Mouse (Mus musculus) embryonic facial prominence, embryonic 15.5 days (tissue): ENCODE measurements around the gene Nup133. TPM values are rescaled to one million over a fixed set of nuclear protein-coding genes. Genes with fewer than 3 reads are reported as not detected.

Experiments used
- ATAC-seq: fragments of 200-750 bp; cut with Nextera tagmentation; 2 replicates; pipeline ENCODE4 v1.8.0; 2017; ENCODE audit warnings: low read depth, moderate TSS enrichment; ENCODE audit not compliant: insufficient number of reproducible peaks, low FRiP score, low TSS enrichment
- H3K27ac ChIP-seq: fragments of 300-500 bp; sonication (generic); replicated peaks from 2 replicates; pipeline ENCODE4 v1.5.1; 2015; ENCODE audit warnings: mild to moderate bottlenecking, inconsistent platforms
- H3K27me3 ChIP-seq: fragments of 300-500 bp; sonication (generic); 2 replicates; pipeline ENCODE4 v1.6.1; 2015; ENCODE audit warnings: inconsistent platforms
- H3K36me3 ChIP-seq: fragments of 300-500 bp; sonication (generic); 2 replicates; pipeline ENCODE4 v1.6.1; 2015; ENCODE audit warnings: mild to moderate bottlenecking, inconsistent platforms
- H3K4me1 ChIP-seq: fragments of 300-500 bp; sonication (generic); 2 replicates; pipeline ENCODE4 v1.6.1; 2015; ENCODE audit warnings: inconsistent platforms
- H3K4me2 ChIP-seq: fragments of 300-500 bp; sonication (generic); replicated peaks from 2 replicates; pipeline ENCODE4 v1.6.1; 2015; ENCODE audit warnings: mild to moderate bottlenecking, inconsistent platforms
- H3K4me3 ChIP-seq: fragments of 300-500 bp; sonication (generic); replicated peaks from 2 replicates; pipeline ENCODE4 v1.5.1; 2015; ENCODE audit warnings: mild to moderate bottlenecking, inconsistent platforms
- H3K9ac ChIP-seq: fragments of 300-500 bp; sonication (generic); 2 replicates; pipeline ENCODE4 v1.6.1; 2015; ENCODE audit warnings: inconsistent platforms
- H3K9me3 ChIP-seq: fragments of 300-500 bp; sonication (generic); replicated peaks from 2 replicates; pipeline ENCODE4 v1.6.1; 2016; ENCODE audit warnings: inconsistent platforms
- WGBS: fragments of 180-500 bp; shearing (Covaris S2); methylation state at CpG from one replicate; pipeline ENCODE4 v1.1.7; 2015; 5-methylcytosine and 5-hydroxymethylcytosine counted together
- polyA plus RNA-seq: library from polyadenylated mRNA; unstranded; fragments of >200 nt; fragmentation: Nextera tagmentation; extraction: Ambion mirVana; gene quantifications from 2 replicates; pipeline ENCODE4 v1.2.1, GENCODE M21; 2015

Gene Nup133
- polyA plus RNA-seq, 1 experiment from 2014 or later: 27.3 TPM

DNA sequence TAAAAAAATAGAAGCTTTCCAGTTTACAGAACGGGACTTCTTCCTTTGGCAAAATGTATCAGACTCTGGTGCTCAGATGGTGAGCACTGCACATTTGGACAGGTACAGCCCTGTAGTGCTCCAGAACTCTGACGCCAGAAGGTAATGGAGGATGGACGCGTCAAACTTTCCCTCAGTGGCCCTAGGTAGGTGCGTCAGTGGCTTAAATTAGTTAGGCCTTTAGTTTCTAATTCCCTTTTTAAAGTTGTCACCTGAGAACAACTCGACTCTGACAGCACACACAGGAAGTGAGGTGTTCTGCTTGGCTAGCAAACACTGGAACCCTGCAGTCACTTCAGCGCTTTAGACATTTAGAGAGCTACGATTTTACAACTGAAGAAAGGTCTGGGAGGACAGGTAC is 4.6 kb upstream of the Nup133 start:
- H3K4me2 ChIP-seq: no peak overlapping the region
- no peak overlapping the region for H3K9ac ChIP-seq
- H3K27ac ChIP-seq: no peak overlapping the region
- WGBS: 87% methylated on average over 8 of the region's 8 CpGs
- no peaks in the 10 kb centered on the region for H3K9me3 ChIP-seq
- H3K36me3 ChIP-seq: peaks cover 34% of the 10 kb centered on the region
- no peaks in the 10 kb centered on the region for H3K27me3 ChIP-seq
- no peak overlapping the region for H3K4me3 ChIP-seq
- peaks cover 7% of the 10 kb centered on the region; the same call in 1 of the 2 replicates for H3K4me1 ChIP-seq
- ATAC-seq: no peak

GRCm38 (mm10) chr8:123950077-123950802 is 1.2 kb upstream of the Nup133 start:
- H3K4me1 ChIP-seq: peaks cover 13% of the 10 kb centered on the region
- ATAC-seq: no peak
- H3K27ac ChIP-seq: peak overlapping the region; percentile 93
- peak overlapping the region; percentile 96 for H3K9ac ChIP-seq
- H3K36me3 ChIP-seq: peaks cover 38% of the 10 kb centered on the region
- 38% methylated on average over 10 of the region's 10 CpGs for WGBS
- peak overlapping the region; percentile 85 for H3K4me2 ChIP-seq
- no peaks in the 10 kb centered on the region for H3K9me3 ChIP-seq
- H3K27me3 ChIP-seq: no peaks in the 10 kb centered on the region
- H3K4me3 ChIP-seq: peak overlapping the region; percentile 99

DNA sequence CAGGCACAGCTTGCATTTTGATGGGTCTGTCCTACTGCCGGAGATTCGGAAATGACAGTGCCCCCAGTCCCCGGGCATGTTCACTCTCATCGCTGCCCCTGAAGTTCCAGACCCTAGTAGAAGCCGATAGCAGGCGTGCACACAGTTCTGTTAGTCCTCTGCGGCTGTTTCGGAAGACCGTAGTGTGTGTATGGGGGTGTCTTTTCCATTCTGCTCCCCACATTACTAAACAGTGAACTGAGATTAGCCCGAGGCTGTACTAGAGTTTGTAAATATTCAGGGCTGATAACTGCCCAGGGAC is 571 bp upstream of the Nup133 start:
- Histone ChIP-seq H3K9ac (peak overlapping the region; percentile 96), H3K36me3 (peaks cover 36% of the 10 kb centered on the region), H3K4me1 (peaks cover 13% of the 10 kb centered on the region), H3K4me2 (peak overlapping the region; percentile 85), H3K27me3 (no peaks in the 10 kb centered on the region), H3K4me3 (peak overlapping the region; percentile 99), H3K27ac (peak overlapping the region; percentile 93), H3K9me3 (no peaks in the 10 kb centered on the region)
- ATAC-seq: 0 out of 2 replicates have a peak, but pooled peaks have one; percentile 10
- under 1% methylated on average over 10 of the region's 10 CpGs for WGBS

GRCm38 (mm10) chr8:123929026-123929425 is 20.0 kb downstream of the Nup133 start:
- Histone ChIP-seq H3K9me3 (no peaks in the 10 kb centered on the region), H3K36me3 (peaks cover 69% of the 10 kb centered on the region), H3K4me2 (no peak overlapping the region), H3K27ac (no peak overlapping the region), H3K9ac (no peak overlapping the region), H3K27me3 (no peaks in the 10 kb centered on the region), H3K4me3 (no peak overlapping the region), H3K4me1 (no peaks in the 10 kb centered on the region)
- no peak for ATAC-seq
- 93% methylated on average over 7 of the region's 7 CpGs for WGBS

- no peak overlapping the region for H3K4me3 ChIP-seq
- no peak for ATAC-seq
- WGBS: 90% methylated on average over 3 of the region's 3 CpGs
- H3K36me3 ChIP-seq: peaks cover 78% of the 10 kb centered on the region
- H3K27ac ChIP-seq: no peak overlapping the region
- H3K27me3 ChIP-seq: no peaks in the 10 kb centered on the region
- H3K9me3 ChIP-seq: no peaks in the 10 kb centered on the region
- H3K4me1 ChIP-seq: no peaks in the 10 kb centered on the region
- no peak overlapping the region for H3K4me2 ChIP-seq
- no peak overlapping the region for H3K9ac ChIP-seq
Observed at GRCm38 (mm10) chr8:123925671-123926070, 23.4 kb downstream of the Nup133 start.

DNA sequence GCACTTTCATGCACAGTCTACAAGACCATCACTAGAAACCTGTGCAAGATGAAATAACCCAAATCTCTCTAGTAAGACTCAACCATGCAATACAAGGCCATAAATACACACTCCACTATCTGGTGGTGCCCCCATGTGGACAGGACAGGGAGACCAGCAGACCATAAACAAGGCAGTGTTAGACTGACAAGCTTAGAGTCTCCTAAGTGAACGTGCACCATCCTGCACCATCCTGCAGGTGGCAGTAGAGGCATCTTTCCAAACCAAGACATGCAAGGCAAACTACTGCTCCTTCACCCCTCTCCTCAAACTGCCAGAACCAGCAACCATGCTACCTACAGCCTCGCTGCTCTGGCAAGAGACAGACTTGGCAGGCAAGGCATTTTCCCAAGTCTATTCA is 24.3 kb downstream of the Nup133 start:
- Histone ChIP-seq H3K4me3 (no peak overlapping the region), H3K36me3 (peaks cover 78% of the 10 kb centered on the region), H3K4me2 (no peak overlapping the region), H3K27ac (no peak overlapping the region), H3K27me3 (no peaks in the 10 kb centered on the region), H3K9me3 (no peaks in the 10 kb centered on the region), H3K4me1 (no peaks in the 10 kb centered on the region), H3K9ac (no peak overlapping the region)
- ATAC-seq: peak; percentile 72
- WGBS: 14% methylated on average over 2 of the region's 2 CpGs

DNA sequence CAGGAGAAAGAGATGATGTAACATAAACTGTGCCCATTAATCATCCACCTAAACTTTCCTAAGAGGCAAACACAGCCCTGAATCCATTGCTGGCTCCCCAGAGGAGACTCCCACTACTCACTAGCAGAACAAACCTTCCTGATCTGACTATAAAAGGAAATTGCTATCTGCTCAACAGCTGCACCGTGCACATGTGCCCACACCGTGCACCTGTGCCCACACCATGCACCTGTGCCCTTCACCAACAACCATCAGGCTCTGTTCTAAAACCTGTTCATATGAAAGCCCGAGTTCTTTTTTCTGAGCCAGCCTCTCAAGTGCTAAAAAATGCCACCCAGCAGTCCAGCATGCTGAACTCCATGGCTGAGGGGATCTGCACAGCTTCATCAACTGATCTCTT is 34.4 kb downstream of the Nup133 start:
- H3K4me3 ChIP-seq: no peak overlapping the region
- no peaks in the 10 kb centered on the region for H3K4me1 ChIP-seq
- no peak overlapping the region for H3K4me2 ChIP-seq
- no peaks in the 10 kb centered on the region for H3K27me3 ChIP-seq
- peaks cover 82% of the 10 kb centered on the region for H3K36me3 ChIP-seq
- 91% methylated on average over 3 of the region's 3 CpGs for WGBS
- no peak overlapping the region for H3K9ac ChIP-seq
- no peak overlapping the region for H3K27ac ChIP-seq
- ATAC-seq: no peak
- no peaks in the 10 kb centered on the region for H3K9me3 ChIP-seq

DNA sequence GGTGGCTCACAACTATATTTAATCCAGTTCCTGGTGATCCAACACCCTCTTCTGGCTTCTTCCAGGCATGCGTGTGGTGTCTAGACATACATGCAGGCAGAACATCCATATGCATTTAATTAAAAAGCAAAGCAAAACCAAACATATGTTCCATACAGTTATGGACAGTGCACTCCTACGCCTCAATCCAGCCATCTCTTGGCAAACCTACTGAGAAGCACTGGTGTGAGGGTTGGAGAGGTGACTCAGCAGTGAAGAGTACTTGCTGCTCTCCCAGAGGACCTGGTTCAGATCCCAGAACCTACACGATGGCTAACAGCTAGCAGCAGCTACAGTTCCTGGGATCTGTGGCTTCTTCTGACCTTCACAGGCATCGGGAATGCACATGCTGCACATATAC is 36.8 kb downstream of the Nup133 start:
- Histone ChIP-seq H3K36me3 (peaks cover 83% of the 10 kb centered on the region), H3K27ac (no peak overlapping the region), H3K27me3 (no peaks in the 10 kb centered on the region), H3K4me1 (no peaks in the 10 kb centered on the region), H3K9ac (no peak overlapping the region), H3K4me3 (no peak overlapping the region), H3K9me3 (no peaks in the 10 kb centered on the region), H3K4me2 (no peak overlapping the region)
- WGBS: 58% methylated on average over 4 of the region's 4 CpGs
- no peak for ATAC-seq

DNA sequence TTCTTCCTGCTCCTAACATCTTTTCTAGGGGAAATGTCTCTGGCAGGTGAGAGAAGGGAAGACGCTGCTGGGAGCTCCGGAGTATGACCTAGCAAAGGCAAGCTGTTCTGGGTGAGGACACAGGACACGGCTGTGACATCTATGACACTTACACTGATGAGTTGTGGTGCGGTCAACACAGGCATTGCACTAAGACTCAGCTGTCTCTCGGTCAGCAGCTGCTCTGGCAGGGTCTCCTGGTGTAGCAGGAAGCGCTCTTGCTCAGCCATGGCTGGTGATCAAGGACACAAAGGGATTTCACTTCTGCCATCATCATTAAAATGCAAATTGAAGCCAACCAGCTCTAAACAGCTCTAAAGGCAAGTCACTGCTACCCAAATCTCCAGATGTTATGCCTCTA is 41.5 kb downstream of the Nup133 start:
- ATAC-seq: no peak; the same call in 1 of the 2 replicates
- peaks cover 72% of the 10 kb centered on the region for H3K36me3 ChIP-seq
- 83% methylated on average over 6 of the region's 6 CpGs for WGBS

GRCm38 (mm10) chr8:123902653-123903052 is 46.4 kb downstream of the Nup133 start:
- Histone ChIP-seq H3K4me3 (no peak overlapping the region), H3K27me3 (no peaks in the 10 kb centered on the region), H3K27ac (no peak overlapping the region), H3K36me3 (peaks cover 61% of the 10 kb centered on the region), H3K4me1 (no peaks in the 10 kb centered on the region), H3K4me2 (no peak overlapping the region), H3K9me3 (no peaks in the 10 kb centered on the region), H3K9ac (no peak overlapping the region)
- no peak for ATAC-seq
- WGBS: 80% methylated on average over 7 of the region's 7 CpGs

More for the DNA sequence above, 41.5 kb downstream of the Nup133 start:
- Histone ChIP-seq H3K4me2 (no peak overlapping the region), H3K9me3 (no peaks in the 10 kb centered on the region), H3K9ac (peak overlapping the region; percentile 1; the same call in 1 of the 2 replicates), H3K4me3 (no peak overlapping the region), H3K27ac (no peak overlapping the region), H3K27me3 (no peaks in the 10 kb centered on the region), H3K4me1 (no peaks in the 10 kb centered on the region)

GRCm38 (mm10) chr8:123899366-123899765 is 49.7 kb downstream of the Nup133 start:
- Histone ChIP-seq H3K9ac (no peak overlapping the region), H3K4me3 (no peak overlapping the region), H3K36me3 (peaks cover 40% of the 10 kb centered on the region), H3K9me3 (no peaks in the 10 kb centered on the region), H3K4me1 (no peaks in the 10 kb centered on the region), H3K27me3 (peaks cover 22% of the 10 kb centered on the region), H3K4me2 (no peak overlapping the region), H3K27ac (no peak overlapping the region)
- WGBS: 81% methylated on average over 7 of the region's 7 CpGs
- no peak for ATAC-seq

- peaks cover 30% of the 10 kb centered on the region for H3K27me3 ChIP-seq
- no peaks in the 10 kb centered on the region for H3K9me3 ChIP-seq
- H3K4me3 ChIP-seq: no peak overlapping the region
- peaks cover 32% of the 10 kb centered on the region for H3K36me3 ChIP-seq
- H3K27ac ChIP-seq: no peak overlapping the region
- H3K4me2 ChIP-seq: no peak overlapping the region
- ATAC-seq: no peak
- 85% methylated on average over 5 of the region's 5 CpGs for WGBS
- H3K9ac ChIP-seq: no peak overlapping the region
- no peaks in the 10 kb centered on the region for H3K4me1 ChIP-seq
Observed at GRCm38 (mm10) chr8:123898576-123898975, 50.5 kb downstream of the Nup133 start.
